Mouse (Mus musculus) liver, adult 2 months (tissue): ENCODE results near the gene Tysnd1.

Experiments
- CTCF ChIP-seq: fragments of 200-500 bp; IDR thresholded peaks from 2 replicates; pipeline ENCODE4 v1.5.1; 2011; ENCODE audit warnings: low read depth, low read length, control low read depth
- POLR2A ChIP-seq: fragments of 200-500 bp; IDR thresholded peaks from 2 replicates; pipeline ENCODE4 v1.6.1; 2011; ENCODE audit warnings: low read length, control low read depth; ENCODE audit not compliant: insufficient read depth; ENCODE audit errors: extremely low read depth

DNA sequence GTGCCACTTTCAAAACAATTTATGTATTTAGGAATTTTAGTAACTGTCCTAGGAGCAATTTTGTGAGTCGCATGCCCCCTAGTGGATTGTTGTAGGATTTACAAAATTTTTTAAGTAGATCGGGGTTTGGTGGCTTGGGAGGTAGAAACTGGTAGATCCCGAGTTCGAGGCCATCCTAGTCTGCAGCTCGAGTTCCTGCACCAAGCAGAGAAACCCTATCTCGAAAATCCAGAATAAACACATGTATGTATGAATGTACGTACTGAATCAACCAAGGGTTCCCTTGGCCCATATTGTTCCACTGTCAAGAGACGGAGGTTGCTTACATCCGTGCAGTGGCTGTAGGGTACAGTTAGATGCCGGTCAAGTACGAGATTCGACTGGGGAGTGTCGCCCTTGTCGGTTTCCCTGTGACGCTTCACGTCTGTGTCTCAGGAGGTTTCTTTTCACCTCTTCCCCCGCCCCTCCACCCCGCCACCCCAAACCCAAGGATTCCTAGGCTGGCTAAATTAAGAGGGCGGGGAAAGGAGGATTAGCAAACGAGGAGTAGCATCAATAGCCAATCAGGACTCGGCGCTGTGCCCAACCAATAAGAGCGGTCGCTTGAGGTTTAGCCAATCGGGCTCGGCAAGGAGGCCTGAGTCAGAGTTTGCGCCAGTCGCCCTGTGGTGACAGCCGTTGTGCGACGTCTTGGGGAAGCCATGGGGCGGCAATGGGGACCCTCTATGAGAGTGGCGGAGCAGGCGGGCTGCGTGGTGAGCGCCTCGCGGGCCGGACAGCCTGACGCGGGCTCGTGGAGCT, at the start of gene Tysnd1:
- TF ChIP-seq CTCF (no peak), POLR2A (peak; percentile 77)
